In the genomic region with DNA sequence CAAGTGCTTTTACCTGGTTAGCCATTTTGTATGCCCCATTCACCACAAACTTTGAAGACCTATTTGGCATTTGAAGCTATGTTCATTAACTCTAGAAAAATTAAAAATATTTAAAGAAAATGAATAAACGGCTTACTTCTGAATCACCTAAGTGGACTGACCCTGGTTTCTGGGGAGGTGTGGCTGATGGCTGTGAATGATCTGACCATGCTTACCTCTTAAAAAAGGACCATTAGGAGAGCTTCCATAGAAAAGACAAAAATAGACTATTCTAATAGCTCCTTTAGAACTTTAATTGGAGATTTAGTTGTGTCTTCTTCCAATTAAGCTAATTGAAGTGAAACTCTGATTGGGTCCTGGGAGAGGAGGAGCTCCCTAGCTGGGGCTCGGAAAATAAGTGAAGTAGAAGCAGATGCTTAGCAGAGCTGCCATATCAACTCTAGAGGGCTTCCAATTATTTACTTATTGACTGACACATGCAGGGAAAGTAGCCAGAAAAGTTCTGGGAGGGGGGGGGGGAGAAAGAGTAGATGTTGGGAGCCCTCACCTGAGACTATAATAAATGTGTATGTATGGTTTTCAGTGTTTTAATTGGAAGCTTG, we compare ENCODE assay signal across 18 mouse cellular contexts.
"Had no signal": no experiment of that assay in that cellular context is flagged by ENCODE, and none has a peak within 500 bp of the region (broad histone marks: within the 10 kb centered on the region; RNA-seq: fewer than 3 reads in every experiment).

No protein-coding gene starts in this region.

- H3K36me3 ChIP-seq: lung, embryonic 15.5 days; midbrain, embryonic 13.5 days; midbrain, embryonic 15.5 days; neural tube, embryonic 12.5 days; stomach, embryonic 15.5 days had no signal

- H3K9me3 ChIP-seq: lung, embryonic 15.5 days; midbrain, embryonic 15.5 days; neural tube, embryonic 12.5 days; stomach, embryonic 15.5 days had no signal

- H3K9ac ChIP-seq: liver, postnatal 0 days; lung, embryonic 15.5 days; midbrain, embryonic 13.5 days; midbrain, embryonic 15.5 days; neural tube, embryonic 12.5 days; stomach, embryonic 15.5 days had no signal

- H3K27me3 ChIP-seq: lung, embryonic 15.5 days; megakaryocyte, embryonic 14.5 days; midbrain, embryonic 13.5 days; midbrain, embryonic 15.5 days; neural tube, embryonic 12.5 days; stomach, embryonic 15.5 days had no signal

- H3K27ac ChIP-seq: lung, embryonic 15.5 days; macrophage; midbrain, embryonic 13.5 days; midbrain, embryonic 15.5 days; neural tube, embryonic 12.5 days; stomach, embryonic 15.5 days; stomach, postnatal 0 days had no signal

- H3K4me3 ChIP-seq: lung, embryonic 15.5 days; megakaryocyte, embryonic 14.5 days; midbrain, embryonic 13.5 days; midbrain, embryonic 15.5 days; neural tube, embryonic 12.5 days; stomach, embryonic 15.5 days had no signal

- DNase-seq: liver, postnatal 0 days; lung, adult 2 months; lung, postnatal 14 days; lung, postnatal 36 days; right cerebral cortex, postnatal 14 days; thymus, adult 2 months; thymus, postnatal 25 days; thymus, postnatal 4 days had no signal

- ATAC-seq: liver, postnatal 0 days; lung, postnatal 0 days; midbrain, embryonic 13.5 days; midbrain, embryonic 15.5 days had no signal

- H3K4me2 ChIP-seq: lung, embryonic 15.5 days; midbrain, embryonic 11.5 days; midbrain, embryonic 13.5 days; midbrain, embryonic 15.5 days; neural tube, embryonic 12.5 days; stomach, embryonic 15.5 days had no signal

- H3K4me1 ChIP-seq: lung, embryonic 15.5 days; megakaryocyte, embryonic 14.5 days; midbrain, embryonic 13.5 days; midbrain, embryonic 15.5 days; neural tube, embryonic 12.5 days; stomach, embryonic 15.5 days had no signal
